Mouse (Mus musculus): Measurements from ENCODE around the gene Mettl7b. TPM values are rescaled to one million over a fixed set of nuclear protein-coding genes. Genes with fewer than 3 reads are reported as not detected.
"Not testable (repeated sequence)": the region's sequence is repeated elsewhere in the genome, so short reads cannot be mapped to it uniquely, and the experiment has no call there.

The Mettl7b gene
- not detected in 2 replicates for polyA plus RNA-seq (2015; fragmentation: Nextera tagmentation; extraction: Ambion mirVana)

- H3K4me3 ChIP-seq (replicated peaks), result no peak within 1 kb of the TSS
- H3K4me2 ChIP-seq, result no peak within 1 kb of the TSS
- no peak for ATAC-seq (ENCODE audit: insufficient read depth)
- no peaks in the 10 kb centered on the region for H3K36me3 ChIP-seq (replicated peaks)
- no peaks in the 10 kb centered on the region; the same call in 1 of the 2 replicates for H3K4me1 ChIP-seq (replicated peaks)
- no peaks in the 10 kb centered on the region for H3K9me3 ChIP-seq (replicated peaks)
- WGBS (ENCODE audit: insufficient replicate concordance), result 59% methylated on average over 12 of the region's 12 CpGs
- H3K27me3 ChIP-seq, result peaks cover 48% of the 10 kb centered on the region
- no peak within 1 kb of the TSS for H3K27ac ChIP-seq (replicated peaks)
- no peak within 1 kb of the TSS for H3K9ac ChIP-seq
Observed at GRCm38 (mm10) chr10:128960590-128961584, at the start of gene Mettl7b. TSS of gene Mettl7b (minus strand) at chr10:128960988.

- Histone ChIP-seq H3K27me3 (no peaks in the 10 kb centered on the region), H3K4me2 (no peak within 1 kb of the TSS), H3K9ac (no peak within 1 kb of the TSS), H3K4me1 (replicated peaks) (no peaks in the 10 kb centered on the region), H3K9me3 (replicated peaks) (no peaks in the 10 kb centered on the region), H3K4me3 (replicated peaks) (no peak within 1 kb of the TSS), H3K36me3 (replicated peaks) (no peaks in the 10 kb centered on the region), H3K27ac (replicated peaks) (no peak within 1 kb of the TSS)
- no peak for ATAC-seq (ENCODE audit: insufficient read depth)
- 39% methylated on average over 2 of the region's 2 CpGs for WGBS (ENCODE audit: insufficient replicate concordance)
Observed at GRCm38 (mm10) chr10:129010288-129010841, 49.6 kb upstream of the Mettl7b start, which contains the start of gene Olfr763. TSS of gene Olfr763 (plus strand) at chr10:129010791.

GRCm38 (mm10) chr10:129004032-129004920 is 43.5 kb upstream of the Mettl7b start:
- Histone ChIP-seq H3K4me1 (replicated peaks) (no peaks in the 10 kb centered on the region), H3K27me3 (no peaks in the 10 kb centered on the region), H3K36me3 (replicated peaks) (no peaks in the 10 kb centered on the region), H3K9ac (no peak overlapping the region), H3K4me3 (replicated peaks) (no peak overlapping the region), H3K4me2 (no peak overlapping the region), H3K9me3 (replicated peaks) (no peaks in the 10 kb centered on the region), H3K27ac (replicated peaks) (no peak overlapping the region)
- WGBS (ENCODE audit: insufficient replicate concordance), result 64% methylated on average over 14 of the region's 14 CpGs
- ATAC-seq (ENCODE audit: insufficient read depth), result no peak

GRCm38 (mm10) chr10:128996523-128997040 is 35.8 kb upstream of the Mettl7b start:
- no peak; the same call in 1 of the 2 replicates for ATAC-seq (ENCODE audit: insufficient read depth)
- Histone ChIP-seq H3K9ac (no peak overlapping the region), H3K4me3 (replicated peaks) (no peak overlapping the region), H3K36me3 (replicated peaks) (no peaks in the 10 kb centered on the region), H3K4me1 (replicated peaks) (no peaks in the 10 kb centered on the region), H3K9me3 (replicated peaks) (no peaks in the 10 kb centered on the region), H3K4me2 (no peak overlapping the region), H3K27ac (replicated peaks) (no peak overlapping the region), H3K27me3 (no peaks in the 10 kb centered on the region)
- 45% methylated on average over 4 of the region's 4 CpGs for WGBS (ENCODE audit: insufficient replicate concordance)

- ATAC-seq (ENCODE audit: insufficient read depth), result no peak
- no peak overlapping the region for H3K4me2 ChIP-seq
- no peaks in the 10 kb centered on the region for H3K36me3 ChIP-seq (replicated peaks)
- no peak overlapping the region for H3K4me3 ChIP-seq (replicated peaks)
- no peaks in the 10 kb centered on the region for H3K9me3 ChIP-seq (replicated peaks)
- H3K27ac ChIP-seq (replicated peaks), result no peak overlapping the region
- 61% methylated on average over 1 of the region's 1 CpGs for WGBS (ENCODE audit: insufficient replicate concordance)
- H3K9ac ChIP-seq, result no peak overlapping the region
- no peaks in the 10 kb centered on the region for H3K27me3 ChIP-seq
- H3K4me1 ChIP-seq (replicated peaks), result no peaks in the 10 kb centered on the region
Observed at GRCm38 (mm10) chr10:128995796-128996195, 35.0 kb upstream of the Mettl7b start.

GRCm38 (mm10) chr10:128990994-128991393 is 30.2 kb upstream of the Mettl7b start:
- Histone ChIP-seq H3K4me1 (replicated peaks) (no peaks in the 10 kb centered on the region), H3K4me2 (no peak overlapping the region), H3K9ac (no peak overlapping the region), H3K4me3 (replicated peaks) (no peak overlapping the region), H3K27ac (replicated peaks) (no peak overlapping the region), H3K9me3 (replicated peaks) (no peaks in the 10 kb centered on the region), H3K36me3 (replicated peaks) (no peaks in the 10 kb centered on the region), H3K27me3 (no peaks in the 10 kb centered on the region; the same call in 1 of the 2 replicates)
- no peak for ATAC-seq (ENCODE audit: insufficient read depth)

- 38% methylated on average over 7 of the region's 10 CpGs for WGBS (ENCODE audit: insufficient replicate concordance)
- H3K27me3 ChIP-seq; H3K4me3 ChIP-seq (replicated peaks); H3K9me3 ChIP-seq (replicated peaks); H3K27ac ChIP-seq (replicated peaks); H3K4me2 ChIP-seq; ATAC-seq (ENCODE audit: insufficient read depth); H3K9ac ChIP-seq; H3K4me1 ChIP-seq (replicated peaks); H3K36me3 ChIP-seq (replicated peaks): not testable (repeated sequence)
Observed at GRCm38 (mm10) chr10:128990129-128990850, 29.5 kb upstream of the Mettl7b start.

- H3K4me2 ChIP-seq; H3K9me3 ChIP-seq (replicated peaks); H3K27ac ChIP-seq (replicated peaks); H3K4me1 ChIP-seq (replicated peaks); H3K27me3 ChIP-seq; H3K36me3 ChIP-seq (replicated peaks); H3K9ac ChIP-seq; ATAC-seq (ENCODE audit: insufficient read depth); H3K4me3 ChIP-seq (replicated peaks): not testable (repeated sequence)
- WGBS (ENCODE audit: insufficient replicate concordance), result 32% methylated on average over 1 of the region's 1 CpGs
Observed at GRCm38 (mm10) chr10:128989131-128989530, 28.3 kb upstream of the Mettl7b start, which contains the start of gene Olfr9. TSS of gene Olfr9 (plus strand) at chr10:128989431.

GRCm38 (mm10) chr10:128980644-128981365 is 20.0 kb upstream of the Mettl7b start:
- ATAC-seq (ENCODE audit: insufficient read depth), result 0 out of 2 replicates have a peak, but pooled peaks have one; percentile 9
- no peak overlapping the region for H3K27ac ChIP-seq (replicated peaks)
- H3K4me1 ChIP-seq (replicated peaks), result no peaks in the 10 kb centered on the region
- H3K27me3 ChIP-seq, result peaks cover 11% of the 10 kb centered on the region; the same call in 1 of the 2 replicates
- no peak overlapping the region for H3K9ac ChIP-seq
- H3K9me3 ChIP-seq (replicated peaks), result no peaks in the 10 kb centered on the region
- WGBS (ENCODE audit: insufficient replicate concordance), result 58% methylated on average over 3 of the region's 3 CpGs
- H3K36me3 ChIP-seq (replicated peaks), result no peaks in the 10 kb centered on the region
- H3K4me2 ChIP-seq, result no peak overlapping the region
- H3K4me3 ChIP-seq (replicated peaks), result no peak overlapping the region

Measured in liver, embryonic 15.5 days (tissue).